Mouse (Mus musculus) spleen, postnatal 14 days (tissue): ENCODE results near the gene Xylt1.

Experiments used
- DNase-seq, 2 experiments: peaks; one replicate each; pipeline ENCODE4 v3.0.0; 2021 to 2022; ENCODE audit warnings: low spot score in 2 of 2

Gene Xylt1

GRCm38 (mm10) chr7:117700066-117700465, 319.3 kb downstream of the Xylt1 start:
- DNase-seq = no peak

GRCm38 (mm10) chr7:117709901-117710607, 329.3 kb downstream of the Xylt1 start:
- no peak for DNase-seq

GRCm38 (mm10) chr7:117716876-117717408, 336.2 kb downstream of the Xylt1 start:
- DNase-seq = no peak

- no peak for DNase-seq
Observed at GRCm38 (mm10) chr7:117720426-117720825, 339.6 kb downstream of the Xylt1 start.
